Mouse (Mus musculus) midbrain, embryonic 14.5 days (tissue): ENCODE data around the gene Spaca7. TPM values are rescaled to one million over a fixed set of nuclear protein-coding genes. Genes with fewer than 3 reads are reported as not detected.
"Not testable (repeated sequence)": the region's sequence is repeated elsewhere in the genome, so short reads cannot be mapped to it uniquely, and the experiment has no call there.

Experiments
- ATAC-seq: fragments of 200-750 bp; cut with Nextera tagmentation; 2 replicates; pipeline ENCODE4 v1.8.0; 2017; ENCODE audit warnings: moderate number of reproducible peaks, moderate library complexity; ENCODE audit not compliant: low FRiP score, low TSS enrichment
- DNase-seq: peaks from one replicate; pipeline ENCODE4 v3.0.0-alpha.2; 2015
- H3K27ac ChIP-seq: fragments of 300-500 bp; sonication (generic); replicated peaks from 2 replicates; pipeline ENCODE4 v1.5.1; 2014; ENCODE audit warnings: mild to moderate bottlenecking, low read depth, low read length, moderate library complexity
- H3K27me3 ChIP-seq: fragments of 300-500 bp; sonication (generic); 2 replicates; pipeline ENCODE4 v1.6.1; 2014; ENCODE audit warnings: low read length, control low read depth, mixed read lengths; ENCODE audit not compliant: control insufficient read depth, insufficient read depth
- H3K36me3 ChIP-seq: fragments of 300-500 bp; sonication (generic); 2 replicates; pipeline ENCODE4 v1.6.1; 2014; ENCODE audit warnings: low read length, control low read depth; ENCODE audit not compliant: control insufficient read depth, insufficient read depth
- H3K4me1 ChIP-seq: fragments of 300-500 bp; sonication (generic); 2 replicates; pipeline ENCODE4 v1.6.1; 2014; ENCODE audit warnings: mild to moderate bottlenecking, antibody characterized with exemption, low read length, control low read depth; ENCODE audit not compliant: control insufficient read depth, insufficient read depth
- H3K4me2 ChIP-seq: fragments of 300-500 bp; sonication (generic); 2 replicates; pipeline ENCODE4 v1.6.1; 2014; ENCODE audit warnings: mild to moderate bottlenecking, low read length, moderate library complexity
- H3K4me3 ChIP-seq: fragments of 300-500 bp; sonication (generic); replicated peaks from 2 replicates; pipeline ENCODE4 v1.5.1; 2014; ENCODE audit warnings: low read depth, low read length
- H3K9ac ChIP-seq: fragments of 300-500 bp; sonication (generic); replicated peaks from 2 replicates; pipeline ENCODE4 v1.6.1; 2014; ENCODE audit warnings: mild to moderate bottlenecking, low read length, moderate library complexity
- H3K9me3 ChIP-seq: fragments of 300-500 bp; sonication (generic); 2 replicates; pipeline ENCODE4 v1.6.1; 2016; ENCODE audit warnings: low read length, control low read depth, mixed read lengths; ENCODE audit not compliant: control insufficient read depth
- WGBS: fragments of 180-500 bp; shearing (Covaris S2); extraction: QIAGEN DNeasy Blood & Tissue Kit; methylation state at CpG from one replicate; pipeline ENCODE4 v1.1.7; 2014; 5-methylcytosine and 5-hydroxymethylcytosine counted together
- polyA plus RNA-seq: library from polyadenylated mRNA; unstranded; fragments of >200 nt; fragmentation: Nextera tagmentation; extraction: Ambion mirVana; gene quantifications from 2 replicates; pipeline ENCODE4 v1.2.1, GENCODE M21; 2014

Spaca7 gene
- polyA plus RNA-seq, 1 experiment from 2014 or later: not detected

DNA sequence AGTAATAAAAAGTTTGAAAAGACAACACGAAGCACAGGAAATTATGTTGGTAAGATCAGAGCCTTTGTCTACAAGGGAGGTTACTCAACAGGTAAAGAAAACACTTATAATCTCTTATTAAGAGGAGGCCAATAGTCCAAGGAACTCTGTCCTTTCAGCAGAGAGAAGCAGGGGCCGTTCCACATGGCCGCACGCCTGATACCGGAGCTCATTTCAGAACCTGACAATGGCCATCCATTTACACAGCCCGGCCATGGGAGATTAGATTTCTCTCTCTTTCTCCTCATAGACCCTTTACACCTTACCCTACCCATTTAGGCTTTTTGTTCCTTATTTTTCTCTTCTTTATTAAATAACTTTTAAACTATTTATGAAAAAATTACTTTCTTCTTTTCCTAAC lies 3.9 kb downstream of the Spaca7 start:
- Histone ChIP-seq H3K27me3 (no peaks in the 10 kb centered on the region), H3K4me3 (no peak overlapping the region), H3K27ac (no peak overlapping the region), H3K36me3 (no peaks in the 10 kb centered on the region), H3K4me2 (no peak overlapping the region), H3K4me1 (peaks cover 4% of the 10 kb centered on the region; the same call in 1 of the 2 replicates), H3K9me3 (no peaks in the 10 kb centered on the region), H3K9ac (no peak overlapping the region)
- DNase-seq (no peak), ATAC-seq (no peak)
- 24% methylated on average over 6 of the region's 6 CpGs for WGBS

DNA sequence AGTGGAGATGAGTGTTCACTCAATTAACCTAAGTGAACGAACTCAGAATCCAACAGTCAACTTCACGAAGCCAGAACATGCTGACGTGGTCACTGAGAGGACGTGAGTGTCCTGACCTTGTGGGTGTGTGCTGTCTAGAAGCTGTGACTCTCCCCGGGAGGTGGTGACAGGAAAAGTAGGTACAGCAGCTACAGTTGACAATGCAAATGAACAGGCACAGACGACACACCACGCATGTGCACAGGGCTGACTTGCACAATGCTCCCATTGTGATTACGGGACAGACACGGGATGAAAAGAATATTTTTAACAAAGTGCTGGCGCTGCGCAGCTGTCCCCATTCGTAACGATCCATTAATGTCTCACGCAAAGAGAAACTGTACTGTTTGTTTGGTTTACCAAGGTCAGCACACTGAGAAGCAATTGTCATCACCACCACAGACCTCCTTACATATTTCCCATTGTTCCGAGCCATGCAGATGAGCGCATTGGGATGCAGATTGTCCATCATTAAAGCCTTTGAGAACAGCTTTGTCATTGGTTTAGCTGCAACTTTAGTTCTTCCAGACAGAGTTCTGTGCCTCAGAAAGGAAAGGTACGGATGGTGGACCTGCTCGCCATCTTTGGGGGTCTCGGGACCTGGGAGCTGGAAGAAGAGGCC lies 6.6 kb downstream of the Spaca7 start:
- DNase-seq: peak; percentile 44
- not testable (repeated sequence) for H3K4me1 ChIP-seq, H3K9ac ChIP-seq, H3K36me3 ChIP-seq, H3K9me3 ChIP-seq, H3K27ac ChIP-seq, ATAC-seq, H3K4me2 ChIP-seq, H3K27me3 ChIP-seq, H3K4me3 ChIP-seq
- WGBS: 56% methylated on average over 19 of the region's 19 CpGs

DNA sequence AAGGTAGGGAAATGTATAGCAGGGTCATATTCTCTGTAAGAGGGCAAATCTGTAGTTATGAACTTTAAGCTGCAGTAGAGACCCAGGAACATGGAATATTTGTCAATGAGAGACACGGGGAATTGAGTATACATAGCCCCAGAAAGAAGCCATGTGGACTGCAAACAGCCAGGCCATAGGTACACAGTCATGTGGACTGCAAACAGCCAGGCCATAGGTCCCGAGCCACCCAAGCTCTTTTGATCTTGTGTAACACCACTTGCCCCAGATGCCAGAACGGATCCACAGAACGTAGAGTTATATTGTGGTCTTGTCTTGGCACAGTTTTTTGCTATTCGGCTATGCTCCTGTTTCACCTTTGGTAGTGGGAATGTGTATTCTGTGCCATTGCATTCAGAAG lies 11.0 kb downstream of the Spaca7 start:
- Histone ChIP-seq H3K4me1 (no peaks in the 10 kb centered on the region), H3K27ac (no peak overlapping the region), H3K27me3 (no peaks in the 10 kb centered on the region), H3K9ac (no peak overlapping the region), H3K4me3 (no peak overlapping the region), H3K4me2 (no peak overlapping the region), H3K9me3 (no peaks in the 10 kb centered on the region), H3K36me3 (no peaks in the 10 kb centered on the region)
- ATAC-seq (no peak), DNase-seq (no peak)
- WGBS: 93% methylated on average over 5 of the region's 5 CpGs

DNA sequence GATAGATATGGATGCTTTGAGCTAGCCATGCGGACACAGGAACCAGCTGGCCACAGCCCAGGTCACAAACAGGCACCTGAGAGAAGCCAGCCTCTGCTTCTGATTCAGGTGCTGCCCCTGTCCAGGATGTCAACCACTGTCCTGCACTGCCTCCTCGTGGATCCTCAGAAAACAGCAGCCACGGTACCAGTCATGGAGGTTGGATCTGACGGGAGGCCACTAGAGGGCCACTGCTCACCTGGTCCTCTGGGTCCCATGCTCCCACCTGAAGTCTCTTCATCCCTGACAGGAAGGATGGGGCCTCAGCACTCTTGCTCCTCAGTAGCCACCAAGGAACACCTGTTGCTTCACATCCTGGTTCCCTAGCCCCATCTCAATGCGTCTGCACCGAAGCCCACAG lies 34.4 kb downstream of the Spaca7 start:
- H3K9me3 ChIP-seq: no peaks in the 10 kb centered on the region
- no peaks in the 10 kb centered on the region for H3K27me3 ChIP-seq
- no peak overlapping the region for H3K4me3 ChIP-seq
- H3K36me3 ChIP-seq: no peaks in the 10 kb centered on the region
- H3K27ac ChIP-seq: no peak overlapping the region
- no peak overlapping the region for H3K9ac ChIP-seq
- ATAC-seq (peak; percentile 62; the same call in 1 of the 2 replicates), DNase-seq (peak; percentile 85)
- no peak overlapping the region for H3K4me2 ChIP-seq
- 25% methylated on average over 6 of the region's 6 CpGs for WGBS
- no peaks in the 10 kb centered on the region for H3K4me1 ChIP-seq

DNA sequence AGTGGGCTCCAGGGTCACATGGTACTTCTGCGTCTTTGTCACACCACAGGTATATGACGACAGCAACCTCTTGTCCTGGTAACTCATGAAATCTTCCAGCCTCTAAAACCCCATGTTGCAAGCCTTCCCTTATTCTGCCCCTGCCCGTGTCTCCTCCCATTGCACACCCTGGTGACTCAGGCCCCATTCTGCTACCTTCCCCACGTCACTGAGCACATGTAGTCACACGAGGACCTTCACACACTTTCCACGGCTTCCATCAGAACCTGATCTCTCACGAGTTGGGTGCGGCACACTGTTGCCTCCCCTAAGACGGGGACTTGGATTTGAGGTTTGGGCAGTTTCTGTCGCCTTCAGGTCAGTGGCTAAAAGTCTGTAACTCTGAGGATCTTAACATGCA lies 36.0 kb downstream of the Spaca7 start:
- no peak for ATAC-seq
- Histone ChIP-seq H3K9ac (no peak overlapping the region), H3K4me3 (no peak overlapping the region), H3K27ac (no peak overlapping the region), H3K4me2 (no peak overlapping the region), H3K36me3 (0 out of 2 replicates have a peak, but pooled peaks cover 4% of the 10 kb centered on the region), H3K9me3 (no peaks in the 10 kb centered on the region), H3K4me1 (no peaks in the 10 kb centered on the region; the same call in 1 of the 2 replicates), H3K27me3 (no peaks in the 10 kb centered on the region)
- no peak for DNase-seq
- WGBS: 78% methylated on average over 10 of the region's 10 CpGs

DNA sequence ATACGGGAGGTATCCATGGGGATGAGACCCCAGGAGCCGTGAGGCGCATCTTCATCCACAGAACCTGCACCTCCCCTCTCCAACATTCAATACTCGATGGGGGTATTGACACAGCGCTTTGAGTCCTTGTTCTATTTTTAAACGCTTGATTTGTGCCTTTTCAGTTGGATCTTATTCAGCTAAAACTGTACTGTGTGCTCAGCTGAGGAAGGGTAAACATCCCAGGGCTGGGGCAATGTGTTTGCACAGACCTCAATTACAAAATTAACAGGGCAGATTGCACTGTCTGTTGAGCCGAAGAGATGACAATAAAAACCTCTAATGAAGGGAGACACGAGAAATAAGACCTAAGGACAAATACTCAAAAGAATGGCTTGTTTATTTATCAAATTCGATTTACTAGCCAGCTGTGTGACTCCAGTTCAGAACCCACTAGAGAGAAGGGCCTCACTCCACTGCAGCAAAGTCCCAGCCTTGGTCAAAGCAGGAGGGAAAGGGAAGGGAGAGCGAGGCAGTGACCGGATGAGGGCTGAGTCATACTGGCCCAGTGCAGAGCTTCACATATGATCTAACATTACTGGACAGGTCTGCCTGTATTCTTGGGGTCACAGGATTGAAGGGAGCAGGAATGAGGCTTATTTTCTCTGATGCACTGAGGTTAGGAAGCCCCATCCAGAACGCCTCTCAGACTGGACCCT lies 37.1 kb downstream of the Spaca7 start:
- Histone ChIP-seq H3K27ac (no peak overlapping the region), H3K4me3 (no peak overlapping the region), H3K9ac (no peak overlapping the region), H3K4me1 (no peaks in the 10 kb centered on the region; the same call in 1 of the 2 replicates), H3K27me3 (no peaks in the 10 kb centered on the region), H3K4me2 (no peak overlapping the region), H3K9me3 (no peaks in the 10 kb centered on the region), H3K36me3 (peaks cover 12% of the 10 kb centered on the region; the same call in 1 of the 2 replicates)
- DNase-seq: peak; percentile 20
- ATAC-seq: no peak
- WGBS: 64% methylated on average over 12 of the region's 12 CpGs

DNA sequence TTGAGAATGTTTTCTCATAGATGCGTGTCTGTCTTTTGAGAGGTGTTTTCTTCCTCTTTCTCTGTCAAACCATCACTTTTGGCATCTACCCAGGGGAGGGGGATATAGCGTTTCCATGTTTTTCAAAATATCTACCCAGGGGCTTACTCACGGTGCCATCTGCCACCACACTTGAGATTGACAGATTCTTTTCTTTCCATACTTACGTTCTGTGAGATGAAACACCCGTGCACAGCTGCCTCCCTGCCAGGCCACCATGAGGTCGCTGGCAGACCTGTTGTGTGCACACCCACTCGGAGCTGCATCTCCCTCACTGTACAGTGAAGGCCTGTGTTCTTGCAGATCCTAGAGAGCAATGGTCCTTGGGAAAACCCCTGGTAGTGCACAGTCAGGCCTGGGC lies 40.4 kb downstream of the Spaca7 start:
- Histone ChIP-seq H3K27ac (no peak overlapping the region), H3K36me3 (peaks cover 24% of the 10 kb centered on the region; the same call in 1 of the 2 replicates), H3K4me2 (no peak overlapping the region), H3K9me3 (no peaks in the 10 kb centered on the region), H3K4me3 (no peak overlapping the region), H3K9ac (no peak overlapping the region), H3K27me3 (no peaks in the 10 kb centered on the region), H3K4me1 (no peaks in the 10 kb centered on the region; the same call in 1 of the 2 replicates)
- ATAC-seq (no peak), DNase-seq (peak; percentile 14)
- 42% methylated on average over 7 of the region's 7 CpGs for WGBS

DNA sequence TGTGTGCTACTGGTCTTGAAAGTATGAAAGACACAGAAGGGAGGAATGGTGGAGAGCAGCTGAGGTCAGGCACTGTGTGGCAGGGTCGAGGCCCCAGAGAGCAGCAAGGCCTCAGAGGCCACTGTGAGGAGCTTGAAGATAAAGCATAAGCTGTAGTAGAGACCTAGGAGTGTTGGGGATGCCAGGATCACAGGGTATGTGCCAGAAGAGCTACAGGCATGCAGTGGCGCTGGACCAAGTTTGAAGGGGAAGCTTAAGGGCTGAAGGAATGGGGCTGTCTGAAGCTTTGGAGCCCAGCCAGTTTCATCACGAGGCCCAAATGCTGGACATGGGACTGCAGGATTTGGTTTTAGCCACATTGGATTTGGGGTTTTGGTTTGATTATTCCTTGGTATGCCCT lies 44.5 kb downstream of the Spaca7 start:
- H3K27me3 ChIP-seq, ATAC-seq, H3K9ac ChIP-seq, H3K4me2 ChIP-seq, H3K4me1 ChIP-seq, H3K27ac ChIP-seq, DNase-seq, H3K9me3 ChIP-seq, H3K4me3 ChIP-seq: not testable (repeated sequence)
- peaks cover 54% of the 10 kb centered on the region for H3K36me3 ChIP-seq
- 91% methylated on average over 3 of the region's 3 CpGs for WGBS
